Mouse (Mus musculus) lung, adult 2 months (tissue): ENCODE data around the gene Mmp25. TPM values are rescaled to one million over a fixed set of nuclear protein-coding genes. Genes with fewer than 3 reads are reported as not detected.

Experiments
- DNase-seq: peaks from one replicate; pipeline ENCODE4 v3.0.0; 2022
- H3K4me1 ChIP-seq: fragments of 200-500 bp; 2 replicates; pipeline ENCODE4 v1.6.1; 2011; ENCODE audit warnings: low read length; ENCODE audit not compliant: control insufficient read depth, insufficient read depth
- H3K4me3 ChIP-seq: fragments of 200-500 bp; replicated peaks from 2 replicates; pipeline ENCODE3; 2011; ENCODE audit warnings: low read depth, mild to moderate bottlenecking, control low read depth, low read length; ENCODE audit errors: extremely low read depth
- CTCF ChIP-seq: fragments of 200-500 bp; IDR thresholded peaks from 2 replicates; pipeline ENCODE4 v1.5.1; 2011; ENCODE audit warnings: mild to moderate bottlenecking, low read length, control low read depth; ENCODE audit not compliant: insufficient read depth
- POLR2A ChIP-seq: fragments of 200-500 bp; IDR thresholded peaks from 2 replicates; pipeline ENCODE4 v1.6.1; 2011; ENCODE audit warnings: low read depth, mild to moderate bottlenecking, control low read depth, low read length, borderline replicate concordance; ENCODE audit errors: extremely low read depth
- whole genome bisulfite sequencing: fragments of 180-500 bp; shearing (Covaris S2); methylation state at CpG from one replicate; pipeline ENCODE4 v1.1.7; 2018; 5-methylcytosine and 5-hydroxymethylcytosine counted together
- polyA plus RNA-seq: library from polyadenylated mRNA; depleted of rRNA; stranded (reverse); fragments of >200 nt; gene quantifications from 2 replicates; pipeline ENCODE4 v1.2.3, GENCODE M21; 2012

Mmp25 gene
- polyA plus RNA-seq, 1 experiment, result 1.0 TPM

DNA sequence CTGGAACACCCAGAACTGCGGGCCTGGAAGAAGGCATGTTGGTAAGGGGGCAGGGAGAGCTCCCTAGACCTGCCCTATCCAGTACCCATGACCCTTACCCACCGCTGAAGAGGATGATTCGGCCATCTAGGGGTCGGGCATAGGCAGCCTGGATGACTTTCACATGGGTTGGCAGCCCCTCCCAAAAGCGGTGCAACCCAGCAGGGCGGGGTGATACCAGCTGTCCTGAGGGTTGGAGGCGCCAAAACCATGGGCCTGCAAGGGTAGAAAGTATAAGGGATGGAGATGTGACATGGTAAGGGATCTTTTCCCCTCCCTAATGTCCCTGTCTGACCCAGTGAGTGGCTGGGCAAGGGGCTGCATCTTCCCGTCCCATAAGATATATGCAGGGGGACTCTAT is 13.8 kb downstream of the Mmp25 start:
- TF ChIP-seq POLR2A (no peak), CTCF (no peak)
- Histone ChIP-seq H3K4me3 (no peak overlapping the region), H3K4me1 (no peaks in the 10 kb centered on the region)
- no peak for DNase-seq
- WGBS, result 74% methylated on average over 8 of the region's 8 CpGs

DNA sequence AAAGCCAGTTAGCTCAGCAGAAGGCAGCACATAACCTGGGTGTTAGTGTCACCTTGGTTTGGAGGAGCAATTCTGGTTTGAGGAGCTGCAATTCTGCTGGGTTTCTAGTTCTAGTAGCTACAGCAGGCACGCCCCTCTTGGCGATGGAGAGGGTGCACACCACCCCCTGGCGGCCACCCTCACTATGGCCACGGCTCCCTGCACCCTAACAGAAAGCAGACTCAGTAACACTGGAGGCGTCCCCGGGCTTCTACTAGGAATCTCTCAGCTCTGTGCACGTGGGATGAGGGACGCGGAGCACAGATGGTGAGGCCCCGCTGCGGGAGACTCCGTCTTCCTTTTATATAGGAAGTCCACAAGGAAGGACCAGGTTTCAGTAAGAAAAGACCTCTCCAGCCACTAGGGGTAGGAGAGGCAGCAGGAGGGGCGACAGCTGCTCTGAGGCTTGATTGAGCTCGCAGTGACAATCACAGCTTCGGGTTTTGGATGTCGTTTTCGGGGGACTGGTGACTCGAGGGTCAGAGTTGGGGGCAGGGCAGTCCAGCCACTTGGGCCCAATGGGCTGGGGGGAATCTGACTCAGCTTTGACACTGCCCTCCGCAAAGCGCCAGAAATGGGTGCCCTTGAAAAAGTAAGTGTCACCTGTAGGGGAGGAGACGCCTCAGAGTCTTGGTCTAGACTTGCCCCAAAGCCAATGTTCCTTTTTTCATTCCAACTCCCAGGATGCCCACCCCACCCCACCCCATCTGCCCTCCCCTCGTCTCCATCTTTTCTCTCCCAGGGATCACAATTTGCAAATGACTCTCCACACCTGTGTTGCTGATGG is 14.7 kb downstream of the Mmp25 start:
- H3K4me3 ChIP-seq, result no peak overlapping the region
- WGBS, result 10% methylated on average over 22 of the region's 22 CpGs
- TF ChIP-seq POLR2A (no peak), CTCF (peak; percentile 77)
- no peaks in the 10 kb centered on the region for H3K4me1 ChIP-seq
- DNase-seq, result peak; percentile 80

DNA sequence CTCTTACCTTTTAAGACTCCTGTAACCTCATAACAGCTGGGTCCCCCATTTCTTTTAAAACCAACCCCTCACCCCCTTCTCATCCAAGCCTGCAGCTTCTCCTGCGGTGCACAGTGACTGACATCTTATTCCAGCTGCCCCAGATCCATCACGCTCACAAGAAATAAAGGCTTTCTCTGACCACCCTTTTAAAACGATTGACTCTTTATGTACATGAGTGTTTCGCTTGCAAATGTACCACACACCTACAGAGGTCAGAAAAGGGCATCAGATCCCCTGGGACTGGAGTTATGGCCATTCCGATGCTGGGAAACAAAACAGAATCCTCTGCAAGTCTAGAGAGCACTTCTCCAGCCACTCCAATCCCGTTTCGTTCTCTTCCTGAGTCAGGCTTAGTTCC is 17.3 kb downstream of the Mmp25 start:
- H3K4me1 ChIP-seq, result no peaks in the 10 kb centered on the region
- no peak overlapping the region for H3K4me3 ChIP-seq
- 29% methylated on average over 7 of the region's 7 CpGs for WGBS
- DNase-seq, result no peak
- TF ChIP-seq CTCF (no peak), POLR2A (no peak)

DNA sequence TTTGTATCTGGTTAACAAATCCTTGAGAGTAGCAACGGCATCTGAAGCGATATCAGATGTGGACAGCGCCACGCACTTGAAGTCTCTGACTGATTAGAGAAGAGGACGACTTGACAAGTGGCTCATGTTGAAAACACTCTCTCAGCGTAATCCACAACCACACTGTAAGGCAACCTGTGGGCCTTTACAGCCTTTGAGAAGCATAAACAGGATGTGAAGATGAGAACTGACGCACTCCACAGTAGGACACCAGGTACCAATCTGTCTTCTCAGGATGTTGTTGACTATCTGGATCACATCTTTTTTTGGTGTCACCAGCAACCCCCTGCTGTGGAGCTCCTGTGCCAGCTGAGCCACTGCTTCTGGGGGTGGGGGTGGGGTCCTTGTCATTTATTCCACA is 24.7 kb downstream of the Mmp25 start:
- Histone ChIP-seq H3K4me3 (no peak overlapping the region), H3K4me1 (no peaks in the 10 kb centered on the region)
- no peak for TF ChIP-seq POLR2A
- no peak for TF ChIP-seq CTCF
- no peak for DNase-seq
- 54% methylated on average over 7 of the region's 7 CpGs for WGBS

DNA sequence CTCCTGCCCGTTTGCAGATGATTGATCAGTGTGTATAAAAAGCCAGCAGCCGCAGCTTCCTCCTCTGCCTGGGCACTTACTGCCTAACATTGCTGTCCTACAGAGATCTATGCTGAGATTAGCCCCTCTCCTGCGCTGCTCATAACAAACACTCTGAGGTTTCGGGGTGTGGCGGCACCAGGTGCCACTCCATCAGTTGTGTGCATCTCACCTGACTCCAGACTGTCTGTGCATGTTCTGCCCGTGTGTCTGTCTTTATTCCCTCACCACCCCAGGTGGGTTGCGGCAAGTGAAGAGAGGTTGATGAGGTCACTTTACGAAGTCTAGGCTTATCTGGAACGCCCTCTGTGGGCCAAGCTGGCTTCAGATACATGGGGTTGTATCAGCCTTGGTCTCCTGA is 28.0 kb downstream of the Mmp25 start:
- WGBS, result 25% methylated on average over 9 of the region's 9 CpGs

DNA sequence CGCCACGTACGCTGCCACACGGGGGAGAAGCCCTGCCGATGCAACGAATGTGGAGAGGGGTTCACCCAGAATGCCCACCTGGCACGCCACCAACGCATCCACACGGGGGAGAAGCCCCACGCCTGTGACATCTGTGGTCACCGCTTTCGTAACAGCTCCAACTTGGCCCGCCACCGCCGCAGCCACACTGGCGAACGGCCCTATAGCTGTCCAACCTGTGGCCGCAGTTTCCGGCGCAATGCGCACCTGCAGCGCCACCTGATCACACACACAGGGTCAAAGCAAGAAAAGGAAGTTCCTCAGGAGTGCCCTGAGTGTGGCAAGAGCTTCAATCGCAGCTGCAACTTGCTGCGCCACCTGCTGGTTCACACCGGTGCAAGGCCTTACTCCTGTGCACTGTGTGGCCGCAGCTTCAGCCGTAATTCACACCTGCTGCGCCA is 34.7 kb downstream of the Mmp25 start:
- DNase-seq, result peak; percentile 41
- Histone ChIP-seq H3K4me1 (no peaks in the 10 kb centered on the region), H3K4me3 (no peak overlapping the region)
- 63% methylated on average over 28 of the region's 28 CpGs for WGBS
- no peak for TF ChIP-seq POLR2A
- peak; percentile 83 for TF ChIP-seq CTCF

More for the DNA sequence above, 28.0 kb downstream of the Mmp25 start:
- no peak overlapping the region for H3K4me3 ChIP-seq
- no peak for DNase-seq
- no peak for TF ChIP-seq CTCF
- no peak for TF ChIP-seq POLR2A
- no peaks in the 10 kb centered on the region for H3K4me1 ChIP-seq

DNA sequence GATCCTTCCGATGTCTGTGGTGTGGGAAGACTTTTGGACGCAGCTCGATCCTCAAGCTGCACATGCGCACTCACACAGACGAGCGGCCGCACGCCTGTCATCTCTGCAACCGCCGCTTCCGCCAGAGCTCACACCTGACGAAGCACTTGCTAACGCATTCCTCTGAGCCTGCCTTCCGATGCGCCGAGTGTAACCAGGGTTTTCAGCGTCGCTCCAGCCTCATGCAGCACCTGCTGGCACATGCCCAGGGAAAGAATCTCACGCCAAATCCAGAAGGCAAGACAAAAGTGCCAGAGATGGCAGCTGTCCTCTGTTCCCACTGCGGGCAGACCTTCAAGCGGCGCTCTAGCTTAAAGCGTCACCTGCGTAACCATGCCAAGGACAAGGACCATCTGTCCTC is 35.5 kb downstream of the Mmp25 start:
- TF ChIP-seq POLR2A (no peak), CTCF (no peak)
- no peak for DNase-seq
- Histone ChIP-seq H3K4me1 (no peaks in the 10 kb centered on the region), H3K4me3 (no peak overlapping the region)
- WGBS, result 91% methylated on average over 24 of the region's 24 CpGs

DNA sequence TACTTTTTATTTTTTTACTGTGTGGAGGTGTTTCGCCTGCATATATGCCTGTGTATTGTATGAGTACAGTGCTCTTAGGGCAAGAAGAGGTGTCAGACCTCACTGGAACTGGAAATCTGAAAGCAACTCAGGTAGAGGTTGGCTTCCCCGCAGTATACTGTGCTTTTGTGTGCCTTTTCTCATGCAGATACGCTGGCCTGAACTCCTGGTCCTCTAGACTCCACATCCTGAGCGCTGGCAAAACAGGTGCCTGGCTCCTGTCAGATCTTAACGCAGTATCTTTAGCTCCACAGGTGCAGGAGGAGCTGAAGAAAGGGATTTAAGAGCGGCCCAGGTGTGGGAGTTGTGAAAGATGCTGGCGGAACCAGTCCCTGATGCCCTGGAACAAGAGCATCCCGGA is 39.9 kb downstream of the Mmp25 start:
- Histone ChIP-seq H3K4me1 (no peaks in the 10 kb centered on the region), H3K4me3 (no peak overlapping the region)
- 85% methylated on average over 8 of the region's 8 CpGs for WGBS
- no peak for DNase-seq
- TF ChIP-seq POLR2A, result no peak
- no peak for TF ChIP-seq CTCF

DNA sequence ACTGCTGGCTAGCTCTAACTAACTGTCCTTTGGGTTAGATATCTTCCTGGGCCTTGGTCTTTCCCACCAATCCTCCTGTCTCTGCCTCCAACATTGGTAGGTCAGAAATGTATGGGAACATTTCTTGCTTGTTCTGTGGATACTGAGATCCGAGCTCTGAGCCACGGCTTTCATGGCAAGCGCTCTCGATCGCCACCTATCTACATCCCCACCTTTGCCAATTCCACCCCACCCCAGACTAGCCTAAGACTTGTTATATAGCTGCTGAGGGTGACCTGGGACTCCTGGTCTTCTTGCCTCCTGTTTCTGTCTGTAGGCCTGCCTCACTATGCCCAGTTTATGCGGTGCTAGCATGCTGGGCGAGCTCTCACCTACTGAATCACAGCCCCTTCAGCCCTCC is 40.7 kb downstream of the Mmp25 start:
- no peak for DNase-seq
- WGBS, result 64% methylated on average over 7 of the region's 7 CpGs
- TF ChIP-seq POLR2A (no peak), CTCF (no peak)

DNA sequence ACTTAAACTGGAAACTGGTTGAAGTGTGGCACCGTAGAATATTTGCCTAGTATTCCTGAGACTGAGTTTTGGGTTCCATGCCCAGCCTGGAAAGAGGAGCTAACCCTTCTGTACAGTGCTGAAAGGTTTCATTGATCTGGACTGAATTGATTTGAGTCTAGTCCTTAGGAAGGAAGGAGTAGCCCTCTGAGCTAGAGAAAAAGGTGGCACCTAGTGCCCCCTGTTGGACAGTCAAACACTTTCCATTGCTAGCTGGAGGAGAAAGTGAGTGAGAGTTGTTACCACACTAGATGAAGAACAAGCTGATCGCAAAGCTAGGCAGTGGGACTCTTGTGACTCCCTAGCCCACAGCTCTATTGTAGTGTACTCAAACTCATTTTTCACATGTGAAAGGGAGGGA is 41.5 kb downstream of the Mmp25 start:
- DNase-seq, result no peak
- peak; percentile 36; the same call in 1 of the 2 replicates for TF ChIP-seq CTCF
- no peak for TF ChIP-seq POLR2A
- Histone ChIP-seq H3K4me1 (no peaks in the 10 kb centered on the region), H3K4me3 (no peak overlapping the region)
- 55% methylated on average over 2 of the region's 2 CpGs for WGBS

More for the DNA sequence above, 40.7 kb downstream of the Mmp25 start:
- Histone ChIP-seq H3K4me3 (no peak overlapping the region), H3K4me1 (no peaks in the 10 kb centered on the region)
